Mouse (Mus musculus): ENCODE measurements around the gene Baiap2. TPM values are rescaled to one million over a fixed set of nuclear protein-coding genes. Genes with fewer than 3 reads are reported as not detected.

Gene Baiap2
- polyA plus RNA-seq, 1 experiment from 2014 or later: 17.7 TPM

- Histone ChIP-seq H3K27me3 (ENCODE audit: control insufficient read depth, insufficient read depth, low read length) (0 out of 2 replicates have a peak, but pooled peaks cover 2% of the 10 kb centered on the region), H3K4me2 (ENCODE audit: low read depth, severe bottlenecking) (no peak overlapping the region), H3K9ac (ENCODE audit: low read length) (no peak overlapping the region), H3K27ac (replicated peaks; ENCODE audit: low read depth, low read length) (no peak overlapping the region), H3K4me1 (ENCODE audit: control insufficient read depth, insufficient read depth, low read length) (peaks cover 6% of the 10 kb centered on the region), H3K4me3 (ENCODE audit: low read depth, low read length) (no peak overlapping the region), H3K36me3 (ENCODE audit: control insufficient read depth, insufficient read depth, low read length) (no peaks in the 10 kb centered on the region), H3K9me3 (ENCODE audit: control insufficient read depth, low read length) (no peaks in the 10 kb centered on the region)
- DNase-seq (ENCODE audit: low spot score) (no peak), ATAC-seq (ENCODE audit: insufficient number of reproducible peaks, low FRiP score, low TSS enrichment, low read depth) (no peak)
- WGBS: 86% methylated on average over 5 of the region's 5 CpGs
Measured at GRCm38 (mm10) chr11:119905794-119906193, 36.8 kb upstream of the Baiap2 start.

- Histone ChIP-seq H3K27ac (replicated peaks; ENCODE audit: low read depth, low read length) (no peak overlapping the region), H3K36me3 (ENCODE audit: control insufficient read depth, insufficient read depth, low read length) (no peaks in the 10 kb centered on the region), H3K9me3 (ENCODE audit: control insufficient read depth, low read length) (no peaks in the 10 kb centered on the region), H3K4me1 (ENCODE audit: control insufficient read depth, insufficient read depth, low read length) (peaks cover 6% of the 10 kb centered on the region), H3K4me2 (ENCODE audit: low read depth, severe bottlenecking) (no peak overlapping the region), H3K4me3 (ENCODE audit: low read depth, low read length) (no peak overlapping the region), H3K27me3 (ENCODE audit: control insufficient read depth, insufficient read depth, low read length) (0 out of 2 replicates have a peak, but pooled peaks cover 2% of the 10 kb centered on the region), H3K9ac (ENCODE audit: low read length) (no peak overlapping the region)
- no peak for ATAC-seq (ENCODE audit: insufficient number of reproducible peaks, low FRiP score, low TSS enrichment, low read depth)
- no peak for DNase-seq (ENCODE audit: low spot score)
- WGBS: 50% methylated on average over 7 of the region's 7 CpGs
Measured at GRCm38 (mm10) chr11:119907006-119907650, 35.4 kb upstream of the Baiap2 start.

DNA sequence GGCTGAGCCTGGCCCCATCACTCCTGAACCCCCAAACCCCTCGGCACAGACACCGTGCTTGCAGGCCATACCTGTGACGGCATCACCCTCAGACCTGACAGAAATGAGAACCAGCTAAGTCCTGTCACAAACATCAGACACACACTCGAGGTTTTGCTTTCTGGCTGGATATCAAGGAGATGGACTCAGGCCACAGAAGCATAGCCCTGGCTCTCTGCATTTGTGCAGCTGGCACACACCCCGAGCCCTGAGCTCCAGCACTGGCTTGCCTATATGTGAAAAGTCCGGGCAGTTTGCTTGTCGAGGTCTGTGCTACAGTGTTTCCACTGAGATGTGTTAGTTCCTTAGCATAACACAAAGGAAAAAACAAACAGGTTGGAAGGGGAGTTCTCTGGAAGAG, 34.9 kb upstream of the Baiap2 start:
- Histone ChIP-seq H3K9ac (ENCODE audit: low read length) (no peak overlapping the region), H3K4me2 (ENCODE audit: low read depth, severe bottlenecking) (no peak overlapping the region), H3K4me3 (ENCODE audit: low read depth, low read length) (no peak overlapping the region), H3K36me3 (ENCODE audit: control insufficient read depth, insufficient read depth, low read length) (no peaks in the 10 kb centered on the region), H3K27ac (replicated peaks; ENCODE audit: low read depth, low read length) (no peak overlapping the region), H3K4me1 (ENCODE audit: control insufficient read depth, insufficient read depth, low read length) (peaks cover 9% of the 10 kb centered on the region), H3K9me3 (ENCODE audit: control insufficient read depth, low read length) (no peaks in the 10 kb centered on the region), H3K27me3 (ENCODE audit: control insufficient read depth, insufficient read depth, low read length) (0 out of 2 replicates have a peak, but pooled peaks cover 2% of the 10 kb centered on the region)
- DNase-seq (ENCODE audit: low spot score) (no peak), ATAC-seq (ENCODE audit: insufficient number of reproducible peaks, low FRiP score, low TSS enrichment, low read depth) (no peak)
- WGBS: 62% methylated on average over 7 of the region's 7 CpGs

DNA sequence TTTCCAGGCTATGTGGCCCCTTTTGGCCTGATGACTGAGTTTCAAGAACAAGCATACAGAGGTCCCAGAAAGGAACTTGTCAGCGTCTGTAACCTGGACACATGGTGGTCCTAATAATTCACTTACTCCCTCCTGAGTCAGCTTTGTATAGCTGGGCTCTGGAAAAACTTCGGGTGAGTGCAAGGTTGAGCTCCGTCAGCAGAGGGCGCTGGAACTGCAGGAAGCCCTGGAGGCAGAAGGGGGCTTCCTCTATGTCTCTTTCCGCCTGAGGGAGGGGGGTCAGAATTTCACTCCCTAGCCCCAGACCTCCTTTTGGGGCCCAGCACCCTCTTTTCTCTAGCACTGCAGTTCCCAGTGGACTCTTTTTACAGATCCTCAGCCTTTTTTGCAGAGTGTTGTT, 33.1 kb upstream of the Baiap2 start:
- no peak for ATAC-seq (ENCODE audit: insufficient number of reproducible peaks, low FRiP score, low TSS enrichment, low read depth)
- peak overlapping the region; percentile 2; the same call in 1 of the 2 replicates for H3K9ac ChIP-seq (ENCODE audit: low read length)
- no peak overlapping the region for H3K4me2 ChIP-seq (ENCODE audit: low read depth, severe bottlenecking)

GRCm38 (mm10) chr11:119912845-119913244, 29.7 kb upstream of the Baiap2 start:
- Histone ChIP-seq H3K36me3 (ENCODE audit: control insufficient read depth, insufficient read depth, low read length) (peaks cover 9% of the 10 kb centered on the region), H3K4me1 (ENCODE audit: control insufficient read depth, insufficient read depth, low read length) (peaks cover 25% of the 10 kb centered on the region), H3K27ac (replicated peaks; ENCODE audit: low read depth, low read length) (0 out of 2 replicates have a peak overlapping the region, but pooled peaks have one; percentile 30), H3K27me3 (ENCODE audit: control insufficient read depth, insufficient read depth, low read length) (no peaks in the 10 kb centered on the region), H3K9ac (ENCODE audit: low read length) (peak overlapping the region; percentile 95), H3K4me2 (ENCODE audit: low read depth, severe bottlenecking) (peak overlapping the region; percentile 91), H3K4me3 (ENCODE audit: low read depth, low read length) (peak overlapping the region; percentile 97), H3K9me3 (ENCODE audit: control insufficient read depth, low read length) (no peaks in the 10 kb centered on the region)
- 4% methylated on average over 7 of the region's 7 CpGs for WGBS
- DNase-seq (ENCODE audit: low spot score) (peak; percentile 34), ATAC-seq (ENCODE audit: insufficient number of reproducible peaks, low FRiP score, low TSS enrichment, low read depth) (no peak)

More for the DNA sequence above, 33.1 kb upstream of the Baiap2 start:
- DNase-seq (ENCODE audit: low spot score): peak; percentile 90
- WGBS: 2% methylated on average over 5 of the region's 5 CpGs
- Histone ChIP-seq H3K27ac (replicated peaks; ENCODE audit: low read depth, low read length) (no peak overlapping the region), H3K9me3 (ENCODE audit: control insufficient read depth, low read length) (no peaks in the 10 kb centered on the region), H3K27me3 (ENCODE audit: control insufficient read depth, insufficient read depth, low read length) (0 out of 2 replicates have a peak, but pooled peaks cover 2% of the 10 kb centered on the region), H3K4me1 (ENCODE audit: control insufficient read depth, insufficient read depth, low read length) (peaks cover 19% of the 10 kb centered on the region), H3K36me3 (ENCODE audit: control insufficient read depth, insufficient read depth, low read length) (no peaks in the 10 kb centered on the region), H3K4me3 (ENCODE audit: low read depth, low read length) (no peak overlapping the region)

- Histone ChIP-seq H3K4me3 (ENCODE audit: low read depth, low read length) (peak within 1 kb of the TSS; percentile 97), H3K27ac (replicated peaks; ENCODE audit: low read depth, low read length) (peak within 1 kb of the TSS; percentile 71), H3K4me2 (ENCODE audit: low read depth, severe bottlenecking) (peak within 1 kb of the TSS; percentile 91), H3K9ac (ENCODE audit: low read length) (peak within 1 kb of the TSS; percentile 95), H3K4me1 (ENCODE audit: control insufficient read depth, insufficient read depth, low read length) (peaks cover 25% of the 10 kb centered on the region), H3K36me3 (ENCODE audit: control insufficient read depth, insufficient read depth, low read length) (peaks cover 9% of the 10 kb centered on the region), H3K9me3 (ENCODE audit: control insufficient read depth, low read length) (no peaks in the 10 kb centered on the region), H3K27me3 (ENCODE audit: control insufficient read depth, insufficient read depth, low read length) (no peaks in the 10 kb centered on the region)
- ATAC-seq (ENCODE audit: insufficient number of reproducible peaks, low FRiP score, low TSS enrichment, low read depth) (peak; percentile 66), DNase-seq (ENCODE audit: low spot score) (peak; percentile 90)
- WGBS: under 1% methylated on average over 48 of the region's 48 CpGs
Measured at GRCm38 (mm10) chr11:119913291-119913934, 29.1 kb upstream of the Baiap2 start, which contains the start of gene Chmp6. Gene Chmp6 (plus strand): TSS chr11:119913441.

- Histone ChIP-seq H3K27me3 (ENCODE audit: control insufficient read depth, insufficient read depth, low read length) (no peaks in the 10 kb centered on the region), H3K9ac (ENCODE audit: low read length) (peak overlapping the region; percentile 95), H3K4me2 (ENCODE audit: low read depth, severe bottlenecking) (peak overlapping the region; percentile 91), H3K9me3 (ENCODE audit: control insufficient read depth, low read length) (no peaks in the 10 kb centered on the region), H3K4me3 (ENCODE audit: low read depth, low read length) (peak overlapping the region; percentile 97), H3K27ac (replicated peaks; ENCODE audit: low read depth, low read length) (peak overlapping the region; percentile 71), H3K36me3 (ENCODE audit: control insufficient read depth, insufficient read depth, low read length) (peaks cover 12% of the 10 kb centered on the region), H3K4me1 (ENCODE audit: control insufficient read depth, insufficient read depth, low read length) (peaks cover 25% of the 10 kb centered on the region)
- no peak for DNase-seq (ENCODE audit: low spot score)
- WGBS: under 1% methylated on average over 26 of the region's 26 CpGs
- ATAC-seq (ENCODE audit: insufficient number of reproducible peaks, low FRiP score, low TSS enrichment, low read depth): no peak
Measured at GRCm38 (mm10) chr11:119913935-119914314, 28.6 kb upstream of the Baiap2 start.

- WGBS: 27% methylated on average over 4 of the region's 4 CpGs
- H3K27ac ChIP-seq (replicated peaks; ENCODE audit: low read depth, low read length): no peak overlapping the region; the same call in 1 of the 2 replicates
- H3K4me3 ChIP-seq (ENCODE audit: low read depth, low read length): peak overlapping the region; percentile 97
- DNase-seq (ENCODE audit: low spot score) (no peak), ATAC-seq (ENCODE audit: insufficient number of reproducible peaks, low FRiP score, low TSS enrichment, low read depth) (no peak)
- H3K9me3 ChIP-seq (ENCODE audit: control insufficient read depth, low read length): no peaks in the 10 kb centered on the region
- H3K36me3 ChIP-seq (ENCODE audit: control insufficient read depth, insufficient read depth, low read length): peaks cover 14% of the 10 kb centered on the region
- peaks cover 25% of the 10 kb centered on the region for H3K4me1 ChIP-seq (ENCODE audit: control insufficient read depth, insufficient read depth, low read length)
- peak overlapping the region; percentile 95 for H3K9ac ChIP-seq (ENCODE audit: low read length)
- H3K27me3 ChIP-seq (ENCODE audit: control insufficient read depth, insufficient read depth, low read length): no peaks in the 10 kb centered on the region
- peak overlapping the region; percentile 91 for H3K4me2 ChIP-seq (ENCODE audit: low read depth, severe bottlenecking)
Measured at GRCm38 (mm10) chr11:119914381-119914780, 28.2 kb upstream of the Baiap2 start.

Data from limb, embryonic 11.5 days (tissue).